Mouse (Mus musculus): ENCODE data around the gene Fbxl5.

The Fbxl5 gene

DNA sequence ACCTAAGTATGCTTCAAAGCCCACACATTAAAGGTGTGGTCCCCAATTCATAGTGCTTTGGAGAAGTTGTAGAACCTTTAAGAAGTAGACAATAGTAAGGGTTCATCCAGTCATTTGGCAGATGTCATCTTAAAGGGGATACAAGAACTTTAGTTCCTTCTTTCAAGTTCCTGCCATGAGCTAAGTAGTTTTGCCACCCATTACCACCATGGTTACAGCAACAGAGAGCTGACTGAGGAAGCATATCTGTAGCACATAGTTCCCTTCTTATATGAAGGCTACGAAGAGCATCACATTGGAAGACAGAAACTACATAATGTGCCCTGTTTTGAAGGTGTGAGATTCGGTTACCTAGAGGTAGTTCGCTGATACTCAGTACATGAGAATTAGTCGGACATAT is 34.8 kb downstream of the Fbxl5 start:
- in situ Hi-C loops (cut with MboI, MseI): loop anchor here (25.0 kb wide), 1 partner anchor 549 kb away; the partner anchor contains the start of gene Cpeb2

DNA sequence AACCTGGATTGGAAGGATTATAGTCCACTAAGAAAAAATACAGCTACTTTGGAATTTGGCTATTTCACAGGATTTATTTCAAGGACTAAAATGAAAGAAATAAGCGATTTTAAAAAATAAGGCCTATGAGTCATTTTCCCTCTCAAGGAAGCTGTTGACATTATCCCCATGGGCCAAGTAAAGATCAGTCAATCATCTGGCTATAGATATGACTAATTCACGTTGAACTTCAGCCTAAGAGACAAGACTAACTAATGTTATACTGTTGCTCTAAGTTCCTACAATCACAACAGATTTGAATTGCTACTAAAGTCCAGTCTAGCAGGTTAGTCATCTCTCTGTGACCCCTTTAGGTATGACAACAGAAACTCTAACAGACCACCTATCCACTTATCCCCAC is 37.4 kb downstream of the Fbxl5 start:
- in situ Hi-C loops (cut with MboI, MseI): loop anchor here (25.0 kb wide), 1 partner anchor 547 kb away; the partner anchor contains the start of gene Cpeb2

DNA sequence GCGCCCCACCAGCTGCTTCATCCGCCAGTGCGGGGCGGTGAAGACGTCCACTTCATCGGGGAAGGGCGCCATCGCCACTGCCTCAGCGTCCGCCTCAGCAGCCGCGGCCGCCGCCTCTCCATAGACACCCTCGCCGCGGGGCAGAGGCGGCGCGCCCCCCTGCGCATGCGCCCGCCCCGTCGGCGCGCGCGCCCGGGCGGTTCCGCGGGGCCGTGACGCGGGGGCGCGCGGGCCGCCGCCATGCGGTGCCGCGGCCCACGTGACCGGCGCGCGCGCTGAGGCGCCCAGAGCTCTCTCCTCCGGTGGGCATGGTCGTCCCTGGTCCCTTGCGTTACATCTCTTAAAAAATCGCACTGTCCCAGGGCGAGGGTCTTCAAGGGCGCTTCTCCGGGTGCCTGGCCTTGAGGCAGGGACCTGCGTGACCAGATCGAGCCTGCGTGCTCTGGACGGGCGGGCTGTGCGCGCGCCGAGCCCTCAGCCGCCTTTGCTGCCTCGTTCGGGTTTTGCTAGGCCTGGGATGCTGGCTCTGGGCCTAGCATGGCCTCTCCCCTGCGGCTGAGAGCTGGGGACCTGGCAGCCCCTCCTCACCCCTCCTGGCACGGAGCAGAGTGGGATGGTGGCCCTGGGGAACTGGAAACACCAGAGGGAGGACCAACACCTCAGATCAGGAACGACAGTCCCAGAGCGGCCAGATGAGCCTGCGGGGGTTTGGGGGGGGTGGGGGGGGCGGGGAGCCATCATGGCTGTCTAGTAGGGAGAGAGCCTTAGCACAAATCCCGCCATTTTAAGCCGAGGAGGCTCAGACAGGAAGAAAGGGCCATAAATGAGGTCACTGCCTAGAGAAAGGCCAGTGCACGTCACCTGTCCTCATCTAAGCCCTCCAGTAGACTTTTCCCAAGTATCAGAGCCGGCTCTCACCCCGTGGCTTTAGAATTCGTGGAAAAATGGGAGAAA is 39.2 kb downstream of the Fbxl5 start:
- in situ Hi-C loops (cut with MboI, MseI): loop anchor here (25.0 kb wide), 1 partner anchor 545 kb away; the partner anchor contains the start of gene Cpeb2

DNA sequence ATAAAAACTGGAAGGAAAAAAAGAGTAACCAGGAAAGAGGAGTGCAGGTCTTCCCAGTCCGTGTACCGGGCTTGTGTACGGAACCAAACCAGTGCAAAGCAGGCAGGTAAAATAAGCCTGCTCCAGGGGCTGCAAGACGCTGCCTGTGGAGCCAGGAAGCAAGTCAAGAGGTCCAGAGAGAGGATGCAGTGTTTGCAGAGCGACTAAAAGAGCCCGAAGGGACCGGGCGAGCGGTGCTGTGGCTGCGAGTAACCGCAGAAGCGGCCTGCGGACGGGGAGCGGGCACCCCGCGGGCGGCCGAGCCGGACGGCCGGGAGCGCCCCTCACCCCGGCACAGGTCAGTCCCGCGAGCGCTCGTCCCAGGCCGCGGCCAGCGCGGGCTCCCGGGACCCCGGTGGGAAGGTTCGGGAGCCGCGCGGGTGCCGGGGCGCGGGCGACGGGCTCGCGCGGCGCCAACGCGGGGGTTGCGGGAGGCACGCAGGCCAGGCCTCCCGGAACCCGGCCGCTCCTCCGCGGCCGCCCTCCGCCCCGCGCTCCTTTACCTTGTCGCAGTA is 39.9 kb downstream of the Fbxl5 start:
- in situ Hi-C loops (cut with MboI, MseI): loop anchor here (25.0 kb wide), 1 partner anchor 544 kb away; the partner anchor contains the start of gene Cpeb2

DNA sequence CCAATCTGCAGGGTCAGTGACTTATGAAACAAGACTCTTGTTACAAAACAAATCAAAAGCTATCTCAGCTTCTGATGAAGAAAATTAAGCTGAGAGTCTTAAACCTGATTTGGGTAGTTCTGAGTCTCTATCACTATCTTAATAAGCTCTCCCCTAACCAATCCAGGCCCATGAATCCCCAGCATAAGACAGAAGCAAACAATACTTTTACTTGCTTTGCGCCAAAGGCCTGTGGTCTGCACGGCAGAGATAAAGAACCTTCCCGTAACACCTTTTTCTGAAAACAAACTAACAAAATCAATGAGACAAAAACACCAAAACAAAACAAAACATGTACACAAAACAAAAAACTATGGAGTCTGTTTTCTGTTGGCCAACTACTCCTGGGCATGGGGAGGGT is 42.9 kb downstream of the Fbxl5 start:
- in situ Hi-C loops (cut with MboI, MseI): loop anchor here (25.0 kb wide), 1 partner anchor 541 kb away; the partner anchor contains the start of gene Cpeb2

DNA sequence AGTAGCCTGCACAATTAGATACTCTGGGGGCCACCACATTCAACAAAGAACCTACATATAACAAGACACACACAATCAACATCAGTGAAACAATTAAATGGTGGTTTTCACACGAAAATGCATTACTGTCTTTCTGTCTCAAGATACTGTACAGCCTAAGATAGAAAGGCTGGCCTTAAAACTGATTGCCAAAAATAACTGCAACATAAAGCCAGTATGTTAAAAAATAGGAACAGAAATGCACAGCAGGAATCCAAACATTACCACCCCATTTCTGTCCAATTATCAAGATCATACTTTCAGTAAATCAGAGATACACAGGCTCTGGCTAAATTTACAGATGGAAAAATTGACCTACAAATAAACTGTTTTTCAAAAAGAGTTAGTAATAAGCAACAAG is 44.4 kb downstream of the Fbxl5 start:
- in situ Hi-C loops (cut with MboI, MseI): loop anchor here (25.0 kb wide), 1 partner anchor 540 kb away; the partner anchor contains the start of gene Cpeb2

DNA sequence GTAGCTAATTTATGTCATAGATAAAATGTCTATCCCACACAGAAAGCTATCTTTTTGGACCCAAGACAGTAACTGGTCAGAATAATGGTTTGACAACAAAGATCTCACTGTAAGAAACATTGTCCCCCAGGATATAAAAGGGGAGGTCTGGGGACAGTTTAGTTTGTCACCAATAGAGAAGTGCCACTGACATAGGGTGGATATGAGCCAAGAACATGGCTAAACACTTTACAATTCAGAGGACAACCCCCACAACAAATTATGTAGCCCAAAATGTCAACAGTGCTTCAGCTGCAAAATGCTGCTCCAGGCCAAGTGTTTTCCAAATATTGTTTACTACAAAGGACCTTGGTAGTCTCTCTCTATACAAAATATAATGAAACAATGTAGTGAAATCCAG is 45.0 kb downstream of the Fbxl5 start:
- in situ Hi-C loops (cut with MboI, MseI): loop anchor here (25.0 kb wide), 1 partner anchor 539 kb away; the partner anchor contains the start of gene Cpeb2

DNA sequence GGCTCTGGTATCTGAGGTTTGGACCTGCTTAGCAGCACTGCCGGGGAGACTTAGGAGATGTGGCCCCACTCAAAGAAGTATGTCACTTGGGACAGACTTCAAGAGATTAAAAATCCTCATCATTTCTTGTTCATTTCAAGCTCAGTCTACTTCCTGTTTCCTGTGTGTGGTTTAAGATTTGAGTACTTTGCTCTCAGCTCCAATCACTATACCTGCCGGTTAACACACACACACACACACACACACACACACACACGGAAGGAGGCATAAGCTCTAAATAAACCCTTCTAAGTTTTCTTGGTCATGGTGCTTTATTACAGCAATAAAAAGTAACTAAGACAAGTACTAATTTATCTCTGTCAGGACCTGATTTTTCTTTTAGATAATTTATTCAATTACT is 49.9 kb downstream of the Fbxl5 start:
- in situ Hi-C loops (cut with MboI, MseI): loop anchor here (25.0 kb wide), 1 partner anchor 1934 kb away; the partner anchor contains the start of gene Bod1l

DNA sequence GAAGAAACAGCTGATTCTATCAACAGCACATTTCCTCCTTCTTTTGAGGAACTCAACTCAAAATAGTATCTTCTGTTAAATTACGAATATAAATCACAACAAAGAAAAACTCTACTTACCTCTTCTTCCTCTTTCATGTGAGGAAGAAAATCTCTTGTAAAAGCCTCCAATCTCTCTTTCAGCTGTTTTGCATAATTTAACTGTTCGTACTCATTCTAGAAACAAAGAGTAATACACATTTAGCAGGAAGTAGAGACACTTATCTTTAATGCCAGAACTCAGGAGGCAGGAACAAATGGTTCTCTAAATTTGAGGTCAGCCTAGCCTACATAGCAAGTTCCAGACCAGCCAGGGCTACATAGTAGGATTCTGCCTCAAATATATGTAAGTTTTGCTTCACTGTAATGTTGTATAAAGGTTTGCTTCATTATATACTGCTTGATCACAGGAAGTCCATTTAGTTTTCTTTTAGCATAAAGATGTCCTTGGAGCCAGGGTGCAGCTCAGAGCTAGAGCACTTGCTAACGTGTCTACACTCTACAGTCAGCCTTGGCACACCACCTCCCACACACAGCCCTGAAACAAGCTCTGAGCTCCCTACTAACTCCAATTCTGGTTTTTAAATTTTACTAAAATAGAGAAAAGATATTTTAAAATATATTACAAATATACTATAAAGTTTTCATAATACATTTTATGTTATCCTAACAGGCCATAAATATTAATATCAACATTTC is 50.7 kb downstream of the Fbxl5 start:
- in situ Hi-C loops (cut with MboI, MseI): loop anchor here (25.0 kb wide), 1 partner anchor 1933 kb away; the partner anchor contains the start of gene Bod1l

DNA sequence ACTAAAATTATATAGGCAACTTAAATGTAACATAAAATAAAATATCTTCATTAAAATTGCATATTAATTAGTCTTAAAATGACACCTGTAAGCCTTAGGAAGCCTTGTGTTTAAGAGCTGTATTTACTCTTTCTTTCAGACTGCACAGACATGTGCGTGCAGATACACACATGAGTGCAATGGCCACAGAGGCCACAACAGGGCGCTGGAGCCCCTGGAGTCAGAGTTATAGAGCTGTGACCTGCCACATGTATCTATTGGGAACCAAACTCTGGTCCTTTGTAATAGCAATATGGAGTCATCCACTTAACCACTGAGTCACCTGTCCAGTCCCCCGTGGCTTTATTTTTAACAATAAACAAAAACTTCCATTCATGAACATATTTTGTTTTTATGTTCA is 72.3 kb downstream of the Fbxl5 start:
- in situ Hi-C loops (cut with MboI, MseI): no loop called here

DNA sequence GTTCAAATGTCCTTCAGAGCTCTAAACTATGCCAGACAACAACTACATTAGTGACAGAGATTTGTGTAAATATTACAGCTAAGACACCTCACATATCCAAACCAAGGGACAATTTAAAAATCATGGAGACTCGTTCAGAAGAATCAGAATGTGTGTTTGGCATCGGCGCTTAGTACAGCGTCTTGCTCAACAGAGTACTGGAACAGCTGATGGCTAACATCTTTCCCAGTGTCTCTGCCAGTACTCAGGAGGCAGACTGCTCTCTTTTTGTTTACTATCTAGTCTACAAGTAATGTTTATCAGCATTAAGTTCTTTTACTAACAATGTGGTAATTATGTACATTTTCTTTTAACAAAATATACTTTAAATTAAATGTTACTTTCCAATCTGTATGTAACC is 73.4 kb downstream of the Fbxl5 start:
- in situ Hi-C loops (cut with MboI, MseI): no loop called here

DNA sequence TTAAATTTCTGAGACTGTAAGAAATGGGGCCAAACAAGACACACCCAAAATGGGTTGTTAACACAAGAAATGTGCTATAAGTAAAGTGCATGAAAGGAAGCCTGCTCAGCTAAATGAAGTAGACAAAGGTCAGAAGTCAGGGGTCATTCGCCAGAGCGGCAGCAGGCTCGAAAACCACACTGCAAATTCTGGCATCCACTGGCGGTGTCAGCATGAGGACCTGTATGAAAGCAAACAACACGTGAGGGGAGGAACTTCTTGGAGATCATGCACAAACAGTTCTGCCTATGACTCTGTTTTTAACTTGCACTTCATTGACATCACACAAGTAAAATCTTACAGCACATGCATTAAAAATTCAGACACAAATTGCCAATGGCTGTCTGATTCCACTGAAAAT is 76.3 kb downstream of the Fbxl5 start:
- in situ Hi-C loops (cut with MboI, MseI): no loop called here

DNA sequence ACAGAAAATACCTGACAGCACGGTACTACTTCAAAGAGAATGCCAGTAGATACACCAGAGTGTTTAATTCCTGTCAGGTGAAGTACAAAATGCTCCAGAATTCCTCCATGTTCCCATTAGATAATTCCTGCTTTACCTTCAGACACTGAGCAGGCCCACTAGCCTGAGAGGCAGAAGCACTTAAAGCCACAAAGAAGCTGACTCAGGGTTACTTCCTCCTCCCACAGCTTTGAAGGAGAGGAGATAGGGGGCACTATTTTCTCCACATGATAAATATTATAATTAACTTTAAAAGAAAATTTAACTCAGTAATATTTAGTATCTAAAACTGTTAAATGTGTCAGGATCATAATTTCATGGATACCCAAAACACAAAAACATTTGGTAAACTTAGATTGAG is 77.3 kb downstream of the Fbxl5 start:
- in situ Hi-C loops (cut with MboI, MseI): no loop called here

DNA sequence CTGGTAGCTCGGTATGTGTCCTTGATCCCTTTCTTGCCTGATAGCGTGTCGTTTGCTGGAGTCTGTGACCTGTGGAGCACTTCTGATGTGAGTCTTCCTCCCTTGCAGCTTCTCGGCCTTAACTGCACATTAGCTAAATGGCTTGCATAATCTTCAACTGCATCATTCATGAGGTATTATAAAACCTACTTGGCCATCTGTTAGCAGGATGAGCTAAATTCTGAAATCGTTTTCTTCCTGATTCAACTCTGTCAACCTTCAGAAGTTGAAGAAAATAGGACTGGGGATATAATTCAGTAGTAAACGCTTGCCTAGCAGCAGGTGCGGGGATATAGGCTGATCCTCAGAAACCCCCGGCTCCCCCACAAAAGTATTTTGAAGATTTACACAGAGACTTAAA is 89.1 kb downstream of the Fbxl5 start:
- in situ Hi-C loops (cut with MboI, MseI): no loop called here

DNA sequence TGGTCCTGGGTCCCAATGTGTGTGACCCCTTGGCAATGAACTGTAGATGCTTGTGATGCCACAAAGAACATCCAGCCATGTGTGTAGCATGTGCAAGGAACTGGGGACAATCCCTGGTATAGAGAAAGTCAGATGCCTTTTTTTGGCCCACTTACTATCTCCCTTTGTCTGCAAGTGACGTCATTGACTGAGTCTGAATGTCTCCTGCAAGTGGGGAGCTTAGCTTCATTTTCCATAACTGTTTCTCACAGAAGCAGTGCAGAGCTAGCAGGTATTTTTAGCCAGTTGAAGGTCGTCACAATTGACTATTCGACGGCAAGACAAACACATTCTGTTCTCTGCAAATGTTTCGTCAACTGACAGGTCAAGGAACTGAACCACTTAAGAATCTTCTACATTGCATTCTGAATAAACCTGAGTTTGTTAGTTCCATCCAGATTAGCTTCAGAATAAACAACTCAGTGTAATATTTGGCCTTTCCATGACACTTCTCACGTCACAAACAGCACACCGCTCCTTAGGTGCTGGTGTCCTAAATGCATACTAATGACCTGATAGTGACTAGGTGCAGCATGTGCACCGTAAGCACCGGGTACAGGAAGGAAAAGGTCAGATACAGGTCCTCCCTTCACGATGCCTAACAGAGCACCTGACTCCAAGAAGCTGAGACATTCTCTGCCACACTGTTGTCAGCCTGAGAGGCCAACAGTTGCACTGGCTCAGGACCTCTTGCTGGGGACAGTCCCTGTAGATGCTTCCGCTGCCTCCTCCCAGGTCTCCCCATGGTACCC is 92.9 kb downstream of the Fbxl5 start:
- in situ Hi-C loops (cut with MboI, MseI): no loop called here

DNA sequence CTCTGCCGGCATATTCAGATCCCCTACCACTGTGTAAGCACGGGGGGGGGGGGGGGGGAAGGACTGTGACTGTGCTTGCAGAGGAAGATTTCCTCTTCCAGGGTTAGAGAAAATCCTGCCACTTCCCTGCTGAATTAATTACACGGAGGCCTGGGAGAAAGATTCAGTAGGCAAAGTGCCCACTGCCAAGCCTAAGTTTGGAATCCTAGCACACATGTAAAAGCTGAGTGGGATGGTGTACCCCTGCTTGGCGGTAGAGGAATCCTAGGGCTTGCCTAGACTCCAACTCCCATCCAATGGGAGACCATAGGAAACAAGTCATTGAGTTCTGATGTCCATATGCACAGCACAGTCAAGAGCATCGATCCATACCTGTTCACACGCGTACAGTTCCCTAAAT is 97.6 kb downstream of the Fbxl5 start:
- in situ Hi-C loops (cut with MboI, MseI): no loop called here

DNA sequence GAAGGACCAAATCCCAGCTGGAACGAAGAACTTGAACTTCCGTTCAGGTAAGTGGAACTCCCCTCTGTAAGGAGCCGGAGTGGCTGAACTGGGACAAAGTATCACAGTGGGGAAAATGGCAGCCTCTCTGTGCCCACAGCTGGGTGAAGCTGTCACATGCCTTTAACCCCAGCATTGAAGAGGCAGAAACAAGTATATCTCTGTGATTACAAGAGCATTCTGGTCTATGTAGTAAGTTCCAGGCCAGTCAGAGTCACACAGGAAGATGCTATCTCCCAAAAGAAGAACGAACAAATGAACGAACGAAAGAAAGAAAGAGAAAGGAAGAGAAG is 99.0 kb downstream of the Fbxl5 start:
- in situ Hi-C loops (cut with MboI, MseI): no loop called here

DNA sequence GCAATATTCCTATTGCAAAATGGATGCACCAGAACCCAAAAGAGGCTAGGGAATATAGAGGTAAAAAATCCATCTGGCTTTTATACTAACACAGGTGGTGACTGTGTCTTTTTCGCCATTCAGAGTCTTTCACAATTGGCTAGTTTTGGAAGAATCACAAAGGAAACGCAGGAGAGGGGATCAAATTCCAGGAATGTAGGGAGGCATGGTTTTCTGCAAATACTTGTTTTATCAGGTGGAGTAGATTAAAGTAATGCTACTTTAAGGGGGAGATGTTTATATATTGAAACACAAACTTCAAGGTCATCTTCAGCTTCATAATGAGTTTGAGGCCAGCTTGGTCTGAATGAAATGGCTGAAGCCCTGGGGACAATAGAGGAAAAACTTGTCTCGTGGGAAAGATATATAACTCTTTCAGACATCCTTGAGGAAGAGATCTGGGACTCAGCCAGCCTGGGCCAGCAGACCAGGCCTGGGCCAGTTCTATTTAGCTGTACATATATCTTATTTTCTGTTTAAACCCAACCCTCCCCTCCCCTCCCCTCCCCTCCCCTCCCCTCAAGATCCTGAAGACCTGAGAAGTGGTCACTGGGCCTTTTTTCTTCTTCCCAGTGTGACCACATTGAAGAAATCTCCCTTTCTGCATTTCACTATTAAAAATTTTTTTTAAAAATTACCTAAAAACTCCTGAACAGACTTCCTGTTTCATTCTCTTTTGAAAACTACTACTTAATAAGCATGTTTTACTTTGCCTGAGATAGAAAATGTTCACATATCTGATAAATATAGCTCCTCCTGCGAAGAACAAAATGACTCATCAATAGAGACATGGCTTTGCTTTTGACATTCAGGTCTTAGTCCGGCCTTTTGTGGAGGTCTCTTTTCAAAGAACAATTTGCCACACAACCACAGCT is 99.6 kb downstream of the Fbxl5 start:
- in situ Hi-C loops (cut with MboI, MseI): no loop called here

DNA sequence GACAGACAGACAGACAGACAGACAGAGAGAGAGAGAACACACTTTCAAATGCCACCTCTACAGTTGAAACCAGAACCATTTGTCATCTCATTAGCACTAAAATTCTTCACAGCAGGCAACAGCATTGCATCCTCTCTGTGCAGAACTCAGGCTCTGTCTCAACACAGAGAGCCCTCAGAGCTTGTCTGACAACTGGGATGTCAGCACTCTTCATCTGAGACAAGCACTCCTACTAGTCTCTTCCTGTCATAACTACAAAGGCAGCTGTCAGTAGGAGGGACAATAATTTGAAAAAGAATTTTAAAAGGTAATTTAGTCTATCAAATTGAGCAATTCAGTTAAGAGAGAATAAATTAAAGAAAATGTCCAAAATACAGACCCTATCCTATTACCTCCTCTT is 122.2 kb downstream of the Fbxl5 start:
- in situ Hi-C loops (cut with MboI, MseI): no loop called here

DNA sequence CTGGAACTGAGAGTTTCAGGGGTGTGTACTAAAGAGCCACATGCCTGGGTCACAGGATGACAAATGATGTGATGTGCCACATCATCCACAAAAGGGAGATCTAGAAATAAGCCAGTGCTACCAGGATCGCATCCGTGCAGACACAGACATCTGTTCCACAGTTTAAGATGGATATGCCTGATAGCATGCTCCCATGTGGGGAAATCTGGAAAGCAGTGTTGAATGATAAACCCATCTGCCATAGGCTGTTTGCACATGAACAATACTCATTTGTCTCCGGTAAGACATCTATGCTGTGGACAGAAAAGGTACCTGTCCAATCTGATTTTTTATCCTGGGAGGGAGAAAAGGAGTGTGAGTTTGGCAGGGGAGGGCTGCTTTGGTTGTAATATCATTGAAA is 124.3 kb downstream of the Fbxl5 start:
- in situ Hi-C loops (cut with MboI, MseI): no loop called here
